Mouse (Mus musculus): ENCODE measurements around the gene St6galnac3. TPM values are rescaled to one million over a fixed set of nuclear protein-coding genes. Genes with fewer than 3 reads are reported as not detected.

St6galnac3 gene
- polyA plus RNA-seq (2014; fragmentation: Illumina TruSeq; extraction: RNeasy Lipid Tissue Mini Kit (QIAGEN cat#74804); ENCODE audit: insufficient read depth, low read depth, low replicate concordance), result 3.3 TPM

DNA sequence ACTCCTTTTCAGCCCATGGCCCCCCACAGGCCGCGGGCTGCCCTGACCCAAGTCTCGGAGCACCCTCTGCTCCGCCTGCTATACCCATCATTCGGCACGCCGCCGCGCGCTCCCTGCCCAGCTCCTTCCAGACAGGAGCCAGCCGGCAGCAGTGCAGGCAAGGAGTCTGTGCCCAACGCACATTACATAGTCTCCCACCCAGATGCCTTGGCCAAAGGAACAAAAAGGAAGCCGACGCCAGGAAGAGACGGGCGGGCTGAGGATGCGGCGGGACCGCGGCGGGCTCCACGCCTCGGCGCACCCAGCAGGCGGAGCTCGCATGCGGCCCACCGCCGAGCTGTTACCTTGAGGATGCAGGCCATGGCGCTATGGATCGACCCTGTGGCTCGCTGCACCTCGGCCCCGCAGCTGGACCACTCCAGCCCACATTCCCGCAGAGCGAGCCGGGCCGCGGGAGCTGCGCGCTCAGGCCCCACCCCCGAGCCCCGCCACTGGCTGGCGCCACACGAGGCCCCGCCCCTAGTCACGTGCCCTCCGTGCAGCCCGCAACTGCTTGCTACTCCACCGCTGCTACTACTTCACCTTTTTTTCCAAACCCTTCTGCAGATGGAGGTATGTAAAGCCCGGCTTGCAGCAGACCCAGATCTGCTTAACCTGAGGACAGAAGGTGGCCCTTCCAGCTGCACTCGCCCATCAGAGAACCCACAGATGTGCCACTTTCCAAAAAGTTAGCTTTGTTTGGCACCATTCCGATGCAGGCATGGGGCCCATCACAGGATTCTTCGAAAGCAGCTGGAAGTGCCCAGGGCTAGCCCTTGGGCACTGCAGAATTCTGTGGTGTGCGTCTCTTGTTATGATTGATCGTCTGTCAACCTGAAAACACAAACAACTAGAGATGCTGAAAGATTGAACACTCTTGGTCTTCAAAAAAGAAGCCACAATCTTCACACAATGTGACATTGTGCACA, at the start of gene St6galnac3:
TSS of gene St6galnac3 (minus strand) at position 474 of the 968 bp plus-strand sequence.

Other genes with a start within 250 kb of the St6galnac3 start
- not detected for gene Asb17, start 119.0 kb upstream of the St6galnac3 start, polyA plus RNA-seq (2014; fragmentation: Illumina TruSeq; extraction: RNeasy Lipid Tissue Mini Kit (QIAGEN cat#74804); ENCODE audit: insufficient read depth, low read depth, low replicate concordance)
- gene Msh4, start 181.0 kb upstream of the St6galnac3 start, polyA plus RNA-seq (2014; fragmentation: Illumina TruSeq; extraction: RNeasy Lipid Tissue Mini Kit (QIAGEN cat#74804); ENCODE audit: insufficient read depth, low read depth, low replicate concordance), result not detected
- 40.4 TPM for gene Rabggtb, start 187.8 kb upstream of the St6galnac3 start, polyA plus RNA-seq (2014; fragmentation: Illumina TruSeq; extraction: RNeasy Lipid Tissue Mini Kit (QIAGEN cat#74804); ENCODE audit: insufficient read depth, low read depth, low replicate concordance)
- gene Acadm, start 219.5 kb upstream of the St6galnac3 start, polyA plus RNA-seq (2014; fragmentation: Illumina TruSeq; extraction: RNeasy Lipid Tissue Mini Kit (QIAGEN cat#74804); ENCODE audit: insufficient read depth, low read depth, low replicate concordance), result 84.3 TPM
- 0.08 TPM for gene Slc44a5, start 248.3 kb upstream of the St6galnac3 start, polyA plus RNA-seq (2014; fragmentation: Illumina TruSeq; extraction: RNeasy Lipid Tissue Mini Kit (QIAGEN cat#74804); ENCODE audit: insufficient read depth, low read depth, low replicate concordance)

Data from lung, adult 10 weeks (tissue).